Mouse (Mus musculus): ENCODE data around the gene Fbxo9.

Fbxo9 gene

GRCm38 (mm10) chr9:78109656-78110055 is 791 bp upstream of the Fbxo9 start:
- DNase-seq (ENCODE audit: extremely low read depth, low read depth) = peak; percentile 58

- DNase-seq (ENCODE audit: extremely low read depth, low read depth) = no peak
Measured at GRCm38 (mm10) chr9:78107912-78108795, 711 bp downstream of the Fbxo9 start.

GRCm38 (mm10) chr9:78107582-78107911 is 1.3 kb downstream of the Fbxo9 start:
- peak; percentile 56 for DNase-seq (ENCODE audit: extremely low read depth, low read depth)

- no peak for DNase-seq (ENCODE audit: extremely low read depth, low read depth)
Measured at GRCm38 (mm10) chr9:78106821-78107220, 2.0 kb downstream of the Fbxo9 start.

GRCm38 (mm10) chr9:78105501-78105932 is 3.3 kb downstream of the Fbxo9 start:
- peak; percentile 85 for DNase-seq (ENCODE audit: extremely low read depth, low read depth)

GRCm38 (mm10) chr9:78104973-78105372 is 3.9 kb downstream of the Fbxo9 start:
- peak; percentile 57 for DNase-seq (ENCODE audit: extremely low read depth, low read depth)

GRCm38 (mm10) chr9:78103965-78104560 is 4.8 kb downstream of the Fbxo9 start:
- DNase-seq (ENCODE audit: extremely low read depth, low read depth) = no peak

GRCm38 (mm10) chr9:78101431-78101830 is 7.4 kb downstream of the Fbxo9 start:
- no peak for DNase-seq (ENCODE audit: extremely low read depth, low read depth)

GRCm38 (mm10) chr9:78100956-78101355 is 7.9 kb downstream of the Fbxo9 start:
- peak; percentile 92 for DNase-seq (ENCODE audit: extremely low read depth, low read depth)

- DNase-seq (ENCODE audit: extremely low read depth, low read depth) = no peak
Measured at GRCm38 (mm10) chr9:78096376-78096775, 12.5 kb downstream of the Fbxo9 start.

GRCm38 (mm10) chr9:78095686-78096085 is 13.2 kb downstream of the Fbxo9 start:
- DNase-seq (ENCODE audit: extremely low read depth, low read depth) = no peak

GRCm38 (mm10) chr9:78090596-78090995 is 18.3 kb downstream of the Fbxo9 start:
- DNase-seq (ENCODE audit: extremely low read depth, low read depth) = no peak

- no peak for DNase-seq (ENCODE audit: extremely low read depth, low read depth)
Measured at GRCm38 (mm10) chr9:78089906-78090305, 19.0 kb downstream of the Fbxo9 start.

- no peak for DNase-seq (ENCODE audit: extremely low read depth, low read depth)
Measured at GRCm38 (mm10) chr9:78088971-78089370, 19.9 kb downstream of the Fbxo9 start.

- no peak for DNase-seq (ENCODE audit: extremely low read depth, low read depth)
Measured at GRCm38 (mm10) chr9:78088521-78088920, 20.3 kb downstream of the Fbxo9 start.

GRCm38 (mm10) chr9:78087751-78088150 is 21.1 kb downstream of the Fbxo9 start:
- DNase-seq (ENCODE audit: extremely low read depth, low read depth) = no peak

- DNase-seq (ENCODE audit: extremely low read depth, low read depth) = no peak
Measured at GRCm38 (mm10) chr9:78085722-78086287, 23.1 kb downstream of the Fbxo9 start.

- no peak for DNase-seq (ENCODE audit: extremely low read depth, low read depth)
Measured at GRCm38 (mm10) chr9:78084341-78084740, 24.5 kb downstream of the Fbxo9 start.

- DNase-seq (ENCODE audit: extremely low read depth, low read depth) = no peak
Measured at GRCm38 (mm10) chr9:78081835-78082234, 27.0 kb downstream of the Fbxo9 start.

GRCm38 (mm10) chr9:78078240-78078639 is 30.6 kb downstream of the Fbxo9 start:
- DNase-seq (ENCODE audit: extremely low read depth, low read depth) = no peak

- DNase-seq (ENCODE audit: extremely low read depth, low read depth) = no peak
Measured at GRCm38 (mm10) chr9:78075256-78075655, 33.6 kb downstream of the Fbxo9 start.

GRCm38 (mm10) chr9:78073713-78074340 is 35.0 kb downstream of the Fbxo9 start:
- no peak for DNase-seq (ENCODE audit: extremely low read depth, low read depth)
